Mouse (Mus musculus) myocyte (in vitro differentiated cells): Measurements from ENCODE around the gene Ercc6l2. TPM values are rescaled to one million over a fixed set of nuclear protein-coding genes. Genes with fewer than 3 reads are reported as not detected.

Experiments used
- H3K27me3 ChIP-seq: one replicate; pipeline ENCODE4 v1.6.1; 2011; ENCODE audit not compliant: control insufficient read depth, insufficient read depth, insufficient read length
- H3K36me3 ChIP-seq: one replicate; pipeline ENCODE4 v1.6.1; 2011; ENCODE audit not compliant: control insufficient read depth, insufficient read depth
- H3K4me2 ChIP-seq: one replicate; pipeline ENCODE4 v1.6.1; 2011; ENCODE audit warnings: low read depth, control low read depth
- H3K4me3 ChIP-seq: one replicate; pipeline ENCODE4 v1.5.1; 2011; ENCODE audit warnings: mild to moderate bottlenecking, control low read depth, moderate library complexity
- H3K79me2 ChIP-seq: one replicate; pipeline ENCODE4 v1.6.1; 2011; ENCODE audit not compliant: control insufficient read depth, insufficient read depth
- H3ac ChIP-seq: one replicate; pipeline ENCODE4 v1.6.1; 2011; ENCODE audit not compliant: control insufficient read depth, insufficient read length
- CEBPB ChIP-seq: IDR thresholded peaks from 2 replicates; pipeline ENCODE4 v1.6.1; 2011; ENCODE audit warnings: mild to moderate bottlenecking, moderate library complexity; ENCODE audit not compliant: poor library complexity, insufficient read depth, severe bottlenecking
- E2F4 ChIP-seq: IDR thresholded peaks from one replicate; pipeline ENCODE4 v1.6.1; 2011; ENCODE audit warnings: mild to moderate bottlenecking, control low read depth, moderate library complexity; ENCODE audit not compliant: insufficient read depth
- MAX ChIP-seq: IDR thresholded peaks from one replicate; pipeline ENCODE4 v1.6.1; 2011; ENCODE audit warnings: low read depth, mild to moderate bottlenecking, control low read depth
- MYOD1 ChIP-seq, 3 experiments: IDR thresholded peaks; one replicate each; pipeline ENCODE4 v1.6.1; 2011; ENCODE audit warnings: control low read depth in 2 of 3, low read depth in 2 of 3, mild to moderate bottlenecking in 2 of 3, moderate library complexity in 1 of 3; ENCODE audit not compliant: insufficient read length in 2 of 3, control insufficient read depth in 1 of 3
- MYOG ChIP-seq, 3 experiments: IDR thresholded peaks; one replicate each; pipeline ENCODE4 v1.6.1; 2011; ENCODE audit warnings: control low read depth in 2 of 3, low read depth in 2 of 3, mild to moderate bottlenecking in 2 of 3; ENCODE audit not compliant: insufficient read length in 2 of 3, control insufficient read depth in 1 of 3, insufficient read depth in 1 of 3
- POLR2A ChIP-seq: IDR thresholded peaks from one replicate; pipeline ENCODE4 v1.6.1; 2011; ENCODE audit warnings: low read depth, mild to moderate bottlenecking, control low read depth, moderate library complexity; ENCODE audit not compliant: insufficient read length
- POLR2AphosphoS2 ChIP-seq: IDR thresholded peaks from one replicate; pipeline ENCODE4 v1.6.1; 2011; ENCODE audit warnings: low read depth, control low read depth; ENCODE audit not compliant: insufficient read length
- REST ChIP-seq: IDR thresholded peaks from one replicate; pipeline ENCODE4 v1.6.1; 2011; ENCODE audit warnings: mild to moderate bottlenecking, control low read depth, moderate library complexity; ENCODE audit not compliant: insufficient read depth, insufficient read length
- SRF ChIP-seq: IDR thresholded peaks from one replicate; pipeline ENCODE4 v1.6.1; 2011; ENCODE audit warnings: low read depth; ENCODE audit not compliant: control insufficient read depth, insufficient read length
- TCF12 ChIP-seq: IDR thresholded peaks from one replicate; pipeline ENCODE4 v1.6.1; 2011; ENCODE audit warnings: mild to moderate bottlenecking, control low read depth; ENCODE audit not compliant: poor library complexity, insufficient read depth, severe bottlenecking
- TCF3 ChIP-seq: IDR thresholded peaks from one replicate; pipeline ENCODE4 v1.6.1; 2011; ENCODE audit warnings: low read depth, control low read depth; ENCODE audit not compliant: insufficient read length
- USF1 ChIP-seq: IDR thresholded peaks from one replicate; pipeline ENCODE4 v1.6.1; 2011; ENCODE audit warnings: low read depth, mild to moderate bottlenecking, control low read depth, moderate library complexity
- polyA plus RNA-seq: library from polyadenylated mRNA; unstranded; fragments of >200 nt; fragmentation: generic; extraction: Trizol; gene quantifications from one replicate; pipeline ENCODE4 v1.2.1, GENCODE M21; 2012; ENCODE audit warnings: missing spikeins

Gene Ercc6l2
- polyA plus RNA-seq, 1 experiment, result 3.4 TPM

DNA sequence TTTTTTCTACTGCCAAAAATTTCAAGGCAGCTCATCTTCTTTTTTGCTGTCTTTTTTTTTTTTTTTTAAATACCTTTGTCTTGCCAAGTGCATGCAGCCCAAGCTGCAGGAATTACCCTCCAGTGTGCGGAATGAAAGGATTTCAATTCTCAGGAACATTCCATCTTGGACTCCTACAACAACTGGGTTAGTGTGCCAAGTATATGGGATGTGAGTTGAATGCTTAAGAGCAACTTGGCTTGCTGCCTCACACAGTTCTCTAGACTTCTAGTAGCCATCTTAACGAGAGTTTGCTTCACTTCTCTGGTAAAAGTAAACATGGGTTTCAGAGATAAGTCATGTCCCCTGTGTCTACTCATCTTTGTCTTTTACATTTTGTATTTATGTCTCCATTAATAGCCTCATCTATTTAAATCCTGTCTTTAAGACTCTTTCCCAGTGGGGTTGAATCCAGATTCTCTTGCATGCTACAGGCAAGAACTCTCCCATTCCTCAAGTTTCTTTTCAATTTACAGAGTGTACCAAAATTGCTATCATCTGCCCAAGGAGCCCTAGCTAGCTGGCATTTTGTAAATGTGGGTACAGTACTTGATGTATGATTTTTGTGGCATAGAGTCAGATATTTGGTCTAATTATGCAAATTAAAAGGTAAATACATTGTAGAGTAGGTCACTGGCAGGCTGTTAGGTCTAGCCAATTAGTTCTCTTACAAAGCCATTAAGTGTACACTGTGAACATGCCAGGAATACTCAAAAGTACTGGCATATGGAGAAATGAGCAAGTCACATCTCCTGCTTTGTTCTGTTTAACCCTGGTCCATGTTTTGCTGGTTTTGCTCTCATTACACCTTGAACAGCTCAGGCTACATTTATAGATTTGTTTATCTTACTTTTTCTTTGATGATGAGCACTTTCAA is 35.4 kb upstream of the Ercc6l2 start:
- Histone ChIP-seq H3K4me2 (no peak overlapping the region), H3K4me3 (no peak overlapping the region), H3K79me2 (no peaks in the 10 kb centered on the region), H3K27me3 (no peaks in the 10 kb centered on the region), H3ac (no peak overlapping the region), H3K36me3 (no peaks in the 10 kb centered on the region)
- TF ChIP-seq POLR2A (no peak), USF1 (no peak), TCF3 (no peak), E2F4 (no peak), POLR2AphosphoS2 (no peak), TCF12 (no peak), MYOD1 (IDR thresholded peaks at IDR 0.05; ENCODE audit: control insufficient read depth in 1 of 3, insufficient read length in 2 of 3, low read depth in 2 of 3) (no peak), MAX (no peak), REST (no peak), CEBPB (no peak), SRF (no peak), MYOG (IDR thresholded peaks at IDR 0.05; ENCODE audit: control insufficient read depth in 1 of 3, insufficient read depth in 1 of 3, insufficient read length in 2 of 3, low read depth in 2 of 3) (no peak)

DNA sequence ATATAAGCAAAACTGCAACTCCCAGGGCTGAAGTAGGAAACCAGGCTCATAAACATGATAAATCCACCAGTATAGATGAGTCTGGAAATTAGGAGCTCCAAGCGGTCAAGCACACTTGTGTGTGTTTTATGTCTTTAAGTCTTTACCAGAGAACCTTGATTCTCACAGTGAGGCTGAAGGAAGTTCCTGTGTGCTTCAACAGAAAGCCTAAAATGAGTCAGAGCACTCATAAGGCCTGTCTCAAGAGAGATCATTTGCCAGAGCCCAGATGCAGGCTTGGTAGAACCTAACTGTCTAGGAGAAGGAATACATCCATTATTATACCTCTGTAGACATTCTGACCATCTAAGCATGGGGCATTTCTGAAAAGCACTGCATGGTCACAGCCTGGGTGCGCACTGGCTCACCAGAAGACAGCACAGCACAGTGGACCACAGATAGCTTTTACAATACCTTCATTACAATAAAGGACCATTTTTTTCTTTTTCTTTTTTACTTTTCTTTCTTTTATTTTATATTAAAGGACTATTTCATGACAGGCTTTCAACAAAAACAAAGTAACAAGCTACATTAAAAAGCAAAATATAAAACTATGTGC is 22.7 kb upstream of the Ercc6l2 start:
- H3ac ChIP-seq, result no peak overlapping the region
- no peak overlapping the region for H3K4me3 ChIP-seq
- no peaks in the 10 kb centered on the region for H3K36me3 ChIP-seq
- no peak for TF ChIP-seq SRF
- TF ChIP-seq POLR2A, result no peak
- TF ChIP-seq MAX, result no peak
- no peak for TF ChIP-seq TCF3
- no peak for TF ChIP-seq MYOD1 (IDR thresholded peaks at IDR 0.05; ENCODE audit: control insufficient read depth in 1 of 3, insufficient read length in 2 of 3, low read depth in 2 of 3)
- TF ChIP-seq REST, result no peak
- no peak for TF ChIP-seq E2F4
- no peak for TF ChIP-seq MYOG (IDR thresholded peaks at IDR 0.05; ENCODE audit: control insufficient read depth in 1 of 3, insufficient read depth in 1 of 3, insufficient read length in 2 of 3, low read depth in 2 of 3)
- no peak for TF ChIP-seq CEBPB
- TF ChIP-seq TCF12, result no peak
- no peak for TF ChIP-seq POLR2AphosphoS2
- TF ChIP-seq USF1, result no peak
- no peaks in the 10 kb centered on the region for H3K79me2 ChIP-seq
- H3K4me2 ChIP-seq, result no peak overlapping the region
- no peaks in the 10 kb centered on the region for H3K27me3 ChIP-seq

DNA sequence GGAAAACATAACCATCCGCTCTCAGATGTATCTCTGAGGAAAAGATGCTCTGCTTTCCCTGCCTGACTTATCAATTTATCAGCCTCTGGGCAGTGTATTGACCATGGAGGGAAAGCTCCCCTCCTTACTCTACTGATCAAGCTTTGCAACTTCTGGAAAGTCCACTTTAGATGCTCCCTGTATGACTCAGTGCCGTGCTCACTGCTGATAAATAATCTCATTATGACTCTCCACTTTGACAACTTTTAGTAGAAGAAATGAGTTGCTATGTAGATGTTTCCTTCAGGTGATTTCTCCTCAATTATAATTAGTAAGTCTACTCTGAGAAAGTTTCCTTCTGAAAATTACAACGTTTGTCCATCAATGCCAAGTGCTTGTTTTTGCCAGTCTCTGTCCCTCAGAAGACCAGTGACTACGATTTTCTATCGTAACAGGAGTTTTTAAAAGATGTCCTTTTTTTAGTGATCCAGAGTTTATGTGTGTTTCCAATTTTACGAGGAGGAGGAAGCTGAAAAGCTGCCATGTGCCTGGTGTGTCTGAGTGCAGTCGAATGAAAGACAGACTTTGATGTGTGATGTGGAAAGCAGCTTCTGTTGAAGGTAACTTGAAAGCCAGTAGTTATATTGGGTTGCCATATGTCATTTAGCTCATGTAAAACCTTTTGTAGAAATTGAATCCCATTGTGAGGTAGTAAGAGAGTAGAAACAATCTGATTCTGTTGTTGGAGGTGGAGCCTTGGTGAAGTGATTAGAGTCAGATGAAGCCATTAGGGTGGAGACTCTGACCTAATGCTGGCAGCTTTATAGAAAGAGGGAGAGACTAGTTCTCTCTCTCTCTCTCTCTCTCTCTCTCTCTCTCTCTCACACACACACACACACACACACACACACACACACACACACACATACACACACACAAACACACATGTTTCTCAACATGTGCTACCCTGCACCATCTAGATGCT is 21.4 kb upstream of the Ercc6l2 start:
- Histone ChIP-seq H3K36me3 (no peaks in the 10 kb centered on the region), H3ac (no peak overlapping the region), H3K27me3 (no peaks in the 10 kb centered on the region), H3K4me2 (no peak overlapping the region), H3K79me2 (no peaks in the 10 kb centered on the region), H3K4me3 (no peak overlapping the region)
- TF ChIP-seq E2F4 (no peak), TCF12 (no peak), MAX (no peak), MYOD1 (IDR thresholded peaks at IDR 0.05; ENCODE audit: control insufficient read depth in 1 of 3, insufficient read length in 2 of 3, low read depth in 2 of 3) (no peak), MYOG (IDR thresholded peaks at IDR 0.05; ENCODE audit: control insufficient read depth in 1 of 3, insufficient read depth in 1 of 3, insufficient read length in 2 of 3, low read depth in 2 of 3) (no peak), USF1 (no peak)

DNA sequence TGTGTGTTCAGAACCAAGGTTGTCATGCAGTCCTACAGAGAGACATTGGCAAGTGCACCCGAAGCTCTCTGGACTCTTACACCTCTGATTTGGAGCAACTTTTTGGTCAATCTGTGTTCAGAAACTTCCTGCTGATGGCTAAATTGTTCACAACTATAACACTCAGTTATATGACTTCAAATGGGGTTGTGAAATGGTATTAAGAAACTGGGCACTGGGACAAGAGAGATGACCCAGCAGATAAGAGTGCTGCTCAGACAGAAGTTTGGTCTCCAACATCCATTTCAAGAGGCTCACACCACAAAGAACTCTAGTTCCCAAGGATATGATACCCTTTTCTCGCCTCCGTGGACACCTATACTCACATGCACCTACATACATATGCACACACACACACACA is 16.4 kb upstream of the Ercc6l2 start:
- H3K36me3 ChIP-seq, result no peaks in the 10 kb centered on the region
- TF ChIP-seq E2F4 (no peak), MYOD1 (IDR thresholded peaks at IDR 0.05; ENCODE audit: control insufficient read depth in 1 of 3, insufficient read length in 2 of 3, low read depth in 2 of 3) (no peak), USF1 (no peak), TCF3 (no peak), MYOG (IDR thresholded peaks at IDR 0.05; ENCODE audit: control insufficient read depth in 1 of 3, insufficient read depth in 1 of 3, insufficient read length in 2 of 3, low read depth in 2 of 3) (no peak), SRF (no peak), POLR2A (no peak), TCF12 (no peak), REST (no peak), POLR2AphosphoS2 (no peak)
- no peak overlapping the region for H3ac ChIP-seq
- no peak overlapping the region for H3K4me2 ChIP-seq
- H3K4me3 ChIP-seq, result no peak overlapping the region
- no peaks in the 10 kb centered on the region for H3K27me3 ChIP-seq
- no peaks in the 10 kb centered on the region for H3K79me2 ChIP-seq
